Mouse (Mus musculus) megakaryocyte-erythroid progenitor cell, adult 5 weeks (primary cell): ENCODE results near the gene Crybg1. TPM values are rescaled to one million over a fixed set of nuclear protein-coding genes. Genes with fewer than 3 reads are reported as not detected.

Source experiments
- polyA plus RNA-seq: library from polyadenylated mRNA; stranded (reverse); fragments of >175 nt; gene quantifications from 2 replicates; pipeline ENCODE4 v1.2.3, GENCODE M21; 2012

Gene Crybg1
- 0.27 and 0.53 TPM in 2 replicates for polyA plus RNA-seq

DNA sequence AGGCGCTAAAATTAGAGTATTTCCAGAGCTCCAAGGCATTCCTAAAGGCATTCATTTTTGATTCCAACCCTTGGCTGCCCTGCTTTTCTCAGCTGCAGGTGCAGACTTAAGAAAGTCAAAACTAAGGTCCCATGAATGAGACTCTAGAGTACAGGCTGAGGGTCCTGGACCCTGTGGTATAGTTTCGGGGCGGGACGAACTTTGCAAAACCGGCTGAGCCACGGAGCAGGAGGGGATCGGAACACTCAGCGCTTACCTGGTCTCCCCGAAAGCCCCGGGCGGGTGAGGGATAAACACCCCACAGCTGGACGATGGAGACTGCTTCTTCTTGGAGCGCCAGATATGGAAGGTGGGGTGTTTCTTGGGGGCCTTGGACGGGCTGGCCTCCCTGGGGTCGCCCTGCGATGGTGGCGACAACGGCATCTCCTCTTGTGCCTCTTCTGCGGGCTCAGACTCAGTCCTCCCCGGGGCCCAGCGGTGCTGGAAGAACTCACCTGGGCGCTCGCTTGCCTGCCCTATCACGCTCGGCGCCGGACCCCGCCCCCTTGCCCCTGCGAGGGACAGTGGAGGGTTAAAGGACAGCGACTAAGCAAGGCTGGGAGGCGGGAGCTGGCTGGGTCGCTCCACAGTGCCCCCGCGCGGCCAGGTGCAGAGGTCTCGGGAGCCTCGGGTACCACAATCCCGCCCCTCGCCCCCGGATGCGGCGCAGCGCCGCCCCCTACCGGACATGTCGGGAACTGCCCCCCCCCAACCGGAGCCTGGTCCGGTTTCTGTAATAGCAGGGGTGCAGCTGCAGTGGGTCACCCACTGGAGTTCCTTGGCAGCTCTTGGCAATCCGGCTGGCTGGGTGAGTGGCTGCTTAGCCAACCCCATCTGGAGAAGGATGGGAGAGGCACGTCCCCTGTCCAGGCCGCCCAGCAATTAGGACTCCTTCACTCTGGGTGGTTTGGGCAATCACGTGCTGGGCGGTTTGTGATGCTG is at the start of gene Crybg1:
TSS of gene Crybg1 (minus strand) at position 517 of the 981 bp plus-strand sequence.

DNA sequence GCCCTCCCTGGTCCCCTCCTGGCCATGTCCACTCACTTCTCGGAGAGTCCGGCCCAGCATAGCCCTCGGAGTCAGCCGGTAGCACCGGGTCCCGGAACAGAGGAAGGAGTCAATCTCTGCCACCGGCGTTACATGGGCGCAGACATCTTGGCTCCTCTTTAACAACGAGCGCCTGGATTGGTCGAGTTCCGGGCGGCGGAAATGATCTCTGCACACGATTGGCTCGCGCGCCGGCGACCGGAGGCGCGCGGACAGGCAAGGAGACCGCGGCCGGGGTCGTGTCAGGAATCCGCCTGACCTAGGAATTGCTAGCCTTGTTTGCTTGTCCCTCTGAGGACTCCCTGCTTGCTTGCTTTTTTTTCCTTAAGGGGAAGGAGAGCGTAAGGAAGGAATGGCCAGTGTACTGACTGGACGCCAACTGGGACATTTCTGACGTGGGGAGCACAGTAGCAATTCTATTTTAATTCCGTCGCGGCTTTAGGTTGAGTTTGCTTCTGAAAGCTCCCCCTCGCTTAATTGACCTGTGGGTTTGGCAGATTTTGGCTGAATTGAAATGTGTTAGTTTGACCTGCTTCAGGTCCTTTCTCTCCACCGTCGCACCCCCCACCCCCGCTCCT is 247.0 kb downstream of the Crybg1 start, which contains the start of the genes Qrsl1 and Rtn4ip1:
TSS of gene Qrsl1 (minus strand) at position 168 of the 617 bp plus-strand sequence.
TSS of gene Rtn4ip1 (plus strand) at position 230 of the 617 bp plus-strand sequence.

Other genes starting within 250 kb of the Crybg1 start
- gene Qrsl1, start 247.1 kb downstream of the Crybg1 start, polyA plus RNA-seq = 3.7 and 4.3 TPM in 2 replicates
- gene Rtn4ip1, start 247.0 kb downstream of the Crybg1 start, polyA plus RNA-seq = 1.8 and 1.9 TPM in 2 replicates
- 8.8 and 13.2 TPM in 2 replicates for gene Atg5, start 119.5 kb upstream of the Crybg1 start, polyA plus RNA-seq